In genomic region chr5:120437539-120437938, GRCm38 (mm10) we compare ENCODE assay signal across 10 mouse cellular contexts. TPM values are rescaled to one million over a fixed set of nuclear protein-coding genes. Genes with fewer than 3 reads are reported as not detected.
DNase-seq lines count a peak whose midpoint lies in the region; ATAC-seq lines count a peak whose summit lies in the region.
"Had no signal": no experiment of that assay in that cellular context is flagged by ENCODE, and none has a peak within 500 bp of the region (broad histone marks: within the 10 kb centered on the region; RNA-seq: fewer than 3 reads in every experiment).

No protein-coding gene starts in this region.

- peak overlapping the region; percentile 60 for H3K4me2 ChIP-seq in hindbrain, embryonic 12.5 days (replicated peaks)
- peak overlapping the region; percentile 72 for H3K4me2 ChIP-seq in midbrain, embryonic 13.5 days (replicated peaks)

- H3K27ac ChIP-seq in hindbrain, embryonic 12.5 days = peak overlapping the region; percentile 93
- H3K27ac ChIP-seq in midbrain, embryonic 13.5 days = peak overlapping the region; percentile 96

- H3K9me3 ChIP-seq in hindbrain, embryonic 12.5 days (replicated peaks) = no peaks in the 10 kb centered on the region
- H3K9me3 ChIP-seq in midbrain, embryonic 13.5 days = no peaks in the 10 kb centered on the region

- under 1% methylated on average over 17 of the region's 17 CpGs for WGBS in hindbrain, embryonic 12.5 days
- whole genome bisulfite sequencing in midbrain, embryonic 13.5 days = under 1% methylated on average over 17 of the region's 17 CpGs

- H3K4me3 ChIP-seq in hindbrain, embryonic 12.5 days = peak overlapping the region; percentile 55
- peak overlapping the region; percentile 62 for H3K4me3 ChIP-seq in midbrain, embryonic 13.5 days (replicated peaks)

- H3K27me3 ChIP-seq in hindbrain, embryonic 12.5 days = peaks cover 84% of the 10 kb centered on the region
- peaks cover 77% of the 10 kb centered on the region for H3K27me3 ChIP-seq in midbrain, embryonic 13.5 days

- H3K9ac ChIP-seq in hindbrain, embryonic 12.5 days = peak overlapping the region; percentile 87
- peak overlapping the region; percentile 83 for H3K9ac ChIP-seq in midbrain, embryonic 13.5 days (replicated peaks)

- no peak for ATAC-seq in hindbrain, embryonic 12.5 days (ENCODE audit: low FRiP score)
- ATAC-seq in midbrain, embryonic 13.5 days = no peak

- peaks cover 38% of the 10 kb centered on the region for H3K4me1 ChIP-seq in hindbrain, embryonic 12.5 days
- H3K4me1 ChIP-seq in midbrain, embryonic 13.5 days (replicated peaks) = peaks cover 55% of the 10 kb centered on the region

- DNase-seq in testis, postnatal 10 days (ENCODE audit: low spot score) = peak; percentile 45
- no peak for DNase-seq in testis, postnatal 14 days (ENCODE audit: low spot score)
- DNase-seq in thymus, postnatal 4 days = no peak
- no peak for DNase-seq in ovary, postnatal 36 days (ENCODE audit: low spot score)
- DNase-seq in kidney, postnatal 4 days = no peak
- DNase-seq: thymus, postnatal 14 days had no signal

- H3K36me3 ChIP-seq in hindbrain, embryonic 12.5 days = no peaks in the 10 kb centered on the region
- H3K36me3 ChIP-seq in midbrain, embryonic 13.5 days = peaks cover 5% of the 10 kb centered on the region; the same call in 1 of the 2 replicates

RNA-seq across cellular contexts. Expression of gene Lhx5, which starts 6.0 kb away (rescaled TPM):
- 63.0 and 67.2 TPM in 2 replicates for polyA plus RNA-seq in hindbrain, embryonic 12.5 days (2016; fragmentation: Nextera tagmentation; extraction: Ambion mirVana)
- 44.6 and 55.0 TPM in 2 replicates for polyA plus RNA-seq in midbrain, embryonic 13.5 days (2015; fragmentation: Nextera tagmentation; extraction: Ambion mirVana)
- polyA plus RNA-seq: intestine, embryonic 14.5 days; liver, embryonic 16.5 days had no signal

RNA-seq across cellular contexts. Expression of gene Sdsl, which starts 35.1 kb away (rescaled TPM):
- polyA plus RNA-seq in hindbrain, embryonic 12.5 days (2016; fragmentation: Nextera tagmentation; extraction: Ambion mirVana) = 5.4 and 7.5 TPM in 2 replicates
- polyA plus RNA-seq in midbrain, embryonic 13.5 days (2015; fragmentation: Nextera tagmentation; extraction: Ambion mirVana) = 6.8 and 9.5 TPM in 2 replicates

RNA-seq across cellular contexts. Expression of gene Sds, which starts 38.8 kb away (rescaled TPM):
- not detected in 2 replicates for polyA plus RNA-seq in hindbrain, embryonic 12.5 days (2016; fragmentation: Nextera tagmentation; extraction: Ambion mirVana)
- 0.32 TPM in 1 of 2 replicates, not detected in the other for polyA plus RNA-seq in midbrain, embryonic 13.5 days (2015; fragmentation: Nextera tagmentation; extraction: Ambion mirVana)
- polyA plus RNA-seq: intestine, embryonic 14.5 days had no signal
